Mouse (Mus musculus) megakaryocyte, embryonic 14.5 days (primary cell): ENCODE measurements at regions not wholly inside any gene's neighbourhood (a gene's known extent, or its start where the extent isn't known, plus 50 kb on each side); places are given as distances from the start of the nearest gene placed in this dataset.

Experiments
- H3K27me3 ChIP-seq: replicated peaks from 2 replicates; pipeline ENCODE3; 2012; ENCODE audit warnings: inconsistent platforms
- H3K36me3 ChIP-seq: replicated peaks from 2 replicates; pipeline ENCODE3; 2012; ENCODE audit warnings: low read length, inconsistent platforms, mixed read lengths
- H3K4me1 ChIP-seq: 2 replicates; pipeline ENCODE4 v1.6.1; 2012; ENCODE audit warnings: inconsistent platforms
- H3K4me3 ChIP-seq: replicated peaks from 2 replicates; pipeline ENCODE3; 2012; ENCODE audit warnings: moderate library complexity, mild to moderate bottlenecking, inconsistent platforms
- H3K9me3 ChIP-seq: 2 replicates; pipeline ENCODE4 v1.6.1; 2012; ENCODE audit warnings: inconsistent platforms
- FLI1 ChIP-seq: IDR thresholded peaks from 2 replicates; pipeline ENCODE4 v1.6.1; 2012; ENCODE audit warnings: low read length, inconsistent platforms, mixed read lengths
- GATA1 ChIP-seq: IDR thresholded peaks from 3 replicates; pipeline ENCODE4 v1.6.1; 2012; ENCODE audit warnings: mixed read lengths, low read length, inconsistent platforms, borderline replicate concordance

DNA sequence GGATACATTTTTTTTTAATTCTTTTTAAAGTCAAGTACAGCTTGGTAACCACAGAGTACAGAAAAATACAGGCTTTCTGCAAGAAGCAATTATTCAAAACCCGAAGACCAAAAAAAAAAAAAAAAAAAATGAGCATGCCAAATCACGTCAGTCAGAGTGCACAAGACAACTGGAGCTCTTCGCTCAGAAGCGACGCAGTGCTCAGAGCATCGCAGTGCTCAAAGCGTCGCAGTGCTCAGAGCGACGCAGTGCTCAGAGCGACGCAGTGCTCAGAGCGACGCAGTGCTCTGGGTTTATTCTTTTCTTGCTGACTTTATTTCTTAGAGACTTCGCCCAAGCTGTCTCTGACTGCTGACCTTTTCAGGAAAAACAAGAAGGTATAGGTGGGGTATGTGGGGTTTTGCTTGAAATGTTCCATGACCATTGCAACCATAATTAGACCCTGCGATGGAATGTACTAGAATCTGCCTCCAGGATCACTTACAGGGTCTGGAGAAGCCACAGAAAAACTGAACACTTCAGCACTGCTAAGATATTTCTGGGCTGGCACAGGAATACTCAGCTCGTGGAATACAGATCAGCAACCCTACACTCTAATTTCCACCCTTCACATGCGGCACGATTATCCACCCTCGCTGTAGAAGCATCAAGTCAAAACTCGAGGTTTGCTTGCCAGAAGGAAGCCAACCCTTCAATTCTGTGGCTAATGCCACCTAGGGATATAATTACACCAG is 384.3 kb downstream of the Wdr11 start:
- no peaks in the 10 kb centered on the region for H3K27me3 ChIP-seq
- no peak overlapping the region for H3K4me3 ChIP-seq
- H3K9me3 ChIP-seq = peaks cover 24% of the 10 kb centered on the region
- H3K4me1 ChIP-seq = no peaks in the 10 kb centered on the region
- no peak for TF ChIP-seq GATA1
- TF ChIP-seq FLI1 = no peak
- H3K36me3 ChIP-seq = no peaks in the 10 kb centered on the region

- Histone ChIP-seq H3K27me3 (no peaks in the 10 kb centered on the region), H3K9me3 (peaks cover 18% of the 10 kb centered on the region), H3K4me3 (no peak overlapping the region), H3K4me1 (no peaks in the 10 kb centered on the region), H3K36me3 (no peaks in the 10 kb centered on the region)
- no peak for TF ChIP-seq GATA1
- no peak for TF ChIP-seq FLI1
These were observed 386.9 kb downstream of the Wdr11 start for GRCm38 (mm10) chr7:129978576-129978975.

- no peaks in the 10 kb centered on the region for H3K27me3 ChIP-seq
- no peak overlapping the region for H3K4me3 ChIP-seq
- H3K36me3 ChIP-seq = no peaks in the 10 kb centered on the region
- H3K9me3 ChIP-seq = peaks cover 22% of the 10 kb centered on the region
- TF ChIP-seq FLI1 = no peak
- no peak for TF ChIP-seq GATA1
- no peaks in the 10 kb centered on the region for H3K4me1 ChIP-seq
These were observed 387.7 kb downstream of the Wdr11 start for GRCm38 (mm10) chr7:129979337-129979736.

DNA sequence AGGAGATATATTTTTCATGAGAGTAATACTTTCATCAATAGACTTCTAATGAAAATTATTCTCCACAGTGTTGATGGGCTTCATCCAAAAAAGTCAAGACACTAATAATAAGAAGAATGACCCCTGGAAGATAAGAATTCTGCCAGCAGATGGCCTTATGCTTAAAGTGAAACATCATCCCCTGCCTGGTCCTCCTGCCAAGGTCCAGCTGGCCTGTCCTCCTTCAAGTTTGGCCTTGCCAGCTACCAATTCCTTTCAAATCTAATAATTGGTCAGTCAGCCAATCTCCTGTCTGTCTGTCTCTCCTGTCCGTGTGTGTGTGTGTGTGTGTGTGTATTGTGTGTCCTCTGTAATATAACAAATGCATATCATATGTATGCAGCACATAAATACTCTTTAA is 388.8 kb downstream of the Wdr11 start:
- Histone ChIP-seq H3K4me1 (no peaks in the 10 kb centered on the region), H3K9me3 (peaks cover 15% of the 10 kb centered on the region; the same call in 1 of the 2 replicates), H3K36me3 (no peaks in the 10 kb centered on the region), H3K4me3 (no peak overlapping the region), H3K27me3 (no peaks in the 10 kb centered on the region)
- TF ChIP-seq FLI1 = no peak
- no peak for TF ChIP-seq GATA1

GRCm38 (mm10) chr7:129982411-129982810 is 390.7 kb downstream of the Wdr11 start:
- H3K27me3 ChIP-seq = no peaks in the 10 kb centered on the region
- no peaks in the 10 kb centered on the region for H3K36me3 ChIP-seq
- TF ChIP-seq FLI1 (no peak), GATA1 (no peak)
- no peaks in the 10 kb centered on the region for H3K4me1 ChIP-seq
- H3K9me3 ChIP-seq = peaks cover 20% of the 10 kb centered on the region
- no peak overlapping the region for H3K4me3 ChIP-seq

DNA sequence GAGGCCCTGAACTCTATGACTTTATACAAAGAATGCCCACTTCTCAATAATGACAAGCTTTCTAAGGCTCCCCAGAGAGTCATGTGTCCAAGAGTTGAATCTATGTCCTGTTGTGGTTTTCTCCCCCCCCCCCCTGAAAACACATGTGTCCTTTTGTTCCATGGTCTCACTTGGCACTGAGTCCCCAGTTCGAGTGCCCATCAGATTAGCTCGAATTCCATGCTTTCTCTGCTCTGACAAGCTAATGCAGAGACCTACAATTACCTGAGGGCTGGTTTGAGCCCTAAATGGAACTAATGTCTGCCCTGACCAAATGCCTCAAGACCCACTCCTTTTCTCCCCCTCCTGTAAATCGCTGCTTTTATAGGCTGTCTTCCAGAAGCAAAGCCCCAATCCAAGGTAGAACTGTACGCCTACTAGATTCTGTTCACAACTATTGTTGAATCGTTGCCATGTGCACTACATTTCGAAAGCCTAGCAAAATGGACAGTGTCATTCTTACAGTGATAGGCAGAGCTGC is 392.0 kb downstream of the Wdr11 start:
- Histone ChIP-seq H3K9me3 (peaks cover 20% of the 10 kb centered on the region), H3K4me1 (no peaks in the 10 kb centered on the region), H3K27me3 (no peaks in the 10 kb centered on the region), H3K36me3 (no peaks in the 10 kb centered on the region), H3K4me3 (no peak overlapping the region)
- TF ChIP-seq FLI1 (no peak), GATA1 (no peak)

DNA sequence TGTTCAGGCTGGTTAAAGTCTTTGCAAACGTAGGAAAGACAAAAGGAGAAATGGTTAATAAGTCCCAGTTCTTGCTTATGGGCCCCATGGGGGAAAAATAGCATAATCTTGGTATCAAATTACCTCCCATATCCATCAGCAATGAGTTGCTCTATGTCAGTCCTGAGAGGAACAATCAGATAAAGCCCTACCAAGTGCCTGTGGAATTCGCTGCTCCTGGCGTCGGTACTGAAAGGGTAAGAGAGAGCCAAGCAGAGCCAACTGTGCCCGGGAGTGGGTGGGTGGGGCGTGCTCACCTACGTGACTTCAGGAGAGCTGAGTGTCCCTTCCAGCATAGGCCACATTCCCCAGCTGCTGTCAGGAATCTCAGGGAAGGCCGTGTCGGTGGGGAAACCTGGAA is 392.7 kb downstream of the Wdr11 start:
- TF ChIP-seq FLI1 = no peak
- no peak for TF ChIP-seq GATA1
- Histone ChIP-seq H3K4me1 (no peaks in the 10 kb centered on the region), H3K27me3 (no peaks in the 10 kb centered on the region), H3K4me3 (no peak overlapping the region), H3K36me3 (no peaks in the 10 kb centered on the region), H3K9me3 (peaks cover 20% of the 10 kb centered on the region)

DNA sequence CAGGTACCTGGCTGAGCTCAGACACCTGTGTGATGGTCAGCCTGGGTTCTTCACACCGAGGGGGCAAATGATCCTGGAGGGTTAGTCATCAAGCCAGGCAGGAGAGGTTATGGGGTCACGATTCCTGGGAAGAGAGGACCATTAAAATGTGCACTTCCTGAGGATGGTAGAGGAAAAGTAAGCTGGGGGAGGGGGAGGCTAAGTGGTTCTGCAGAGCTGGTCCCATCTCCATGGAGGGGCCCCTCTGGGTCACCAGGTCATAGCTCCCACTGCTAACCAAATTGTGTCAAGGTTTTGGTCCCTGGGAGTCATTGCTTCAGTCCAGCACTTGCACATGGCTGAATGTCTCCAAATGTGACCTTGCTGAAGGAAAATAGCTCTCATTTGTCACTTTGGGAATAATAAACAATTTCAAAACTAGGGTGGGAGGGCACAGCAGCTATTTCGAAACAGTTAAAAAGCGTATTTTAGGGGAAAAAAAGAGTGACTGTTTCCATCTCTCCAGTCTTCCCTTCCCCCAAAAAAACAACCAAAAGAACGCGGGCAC is 395.5 kb downstream of the Wdr11 start:
- Histone ChIP-seq H3K4me1 (no peaks in the 10 kb centered on the region), H3K27me3 (no peaks in the 10 kb centered on the region), H3K4me3 (no peak overlapping the region), H3K36me3 (no peaks in the 10 kb centered on the region), H3K9me3 (peaks cover 20% of the 10 kb centered on the region)
- TF ChIP-seq FLI1 (no peak), GATA1 (no peak)

DNA sequence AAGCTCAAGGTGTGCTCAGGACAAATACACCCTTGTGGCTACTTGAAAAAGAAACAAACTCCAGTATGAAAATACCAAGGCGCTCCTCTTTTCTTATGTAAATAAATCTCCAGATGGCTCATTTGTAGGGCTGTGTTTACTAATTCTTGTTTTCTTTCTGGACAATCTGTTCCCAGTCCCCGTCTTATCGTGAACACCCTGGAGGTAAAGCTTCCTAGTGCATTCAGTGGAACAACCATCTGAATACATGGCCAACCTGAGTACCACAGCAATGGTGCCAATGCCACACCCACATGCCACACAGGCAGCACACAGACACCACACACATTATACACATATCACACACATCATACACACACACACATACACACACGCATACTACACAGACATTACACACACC is 396.1 kb downstream of the Wdr11 start:
- H3K36me3 ChIP-seq = no peaks in the 10 kb centered on the region
- H3K4me3 ChIP-seq = peak overlapping the region; percentile 29
- TF ChIP-seq GATA1 (no peak), FLI1 (no peak)
- H3K4me1 ChIP-seq = no peaks in the 10 kb centered on the region
- H3K9me3 ChIP-seq = peaks cover 16% of the 10 kb centered on the region
- H3K27me3 ChIP-seq = no peaks in the 10 kb centered on the region

GRCm38 (mm10) chr7:129993446-129994223 is 402.0 kb downstream of the Wdr11 start:
- Histone ChIP-seq H3K36me3 (no peaks in the 10 kb centered on the region), H3K4me3 (no peak overlapping the region), H3K9me3 (peaks cover 16% of the 10 kb centered on the region), H3K4me1 (no peaks in the 10 kb centered on the region), H3K27me3 (no peaks in the 10 kb centered on the region)
- TF ChIP-seq GATA1 (no peak), FLI1 (no peak)
